Mouse (Mus musculus) intestine, embryonic 16.5 days (tissue): ENCODE data around the gene BC017158. TPM values are rescaled to one million over a fixed set of nuclear protein-coding genes. Genes with fewer than 3 reads are reported as not detected.

Experiments used
- ATAC-seq: fragments of 200-750 bp; cut with Nextera tagmentation; 2 replicates; pipeline ENCODE4 v1.8.0; 2017; ENCODE audit warnings: moderate TSS enrichment, moderate library complexity
- H3K27ac ChIP-seq: fragments of 300-500 bp; sonication (generic); 2 replicates; pipeline ENCODE4 v1.5.1; 2014; ENCODE audit warnings: mild to moderate bottlenecking, low read length
- H3K27me3 ChIP-seq: fragments of 300-500 bp; sonication (generic); replicated peaks from 2 replicates; pipeline ENCODE4 v1.6.1; 2014; ENCODE audit warnings: low read length, control low read depth, mixed read lengths; ENCODE audit not compliant: control insufficient read depth, insufficient read depth
- H3K36me3 ChIP-seq: fragments of 300-500 bp; sonication (generic); 2 replicates; pipeline ENCODE4 v1.6.1; 2014; ENCODE audit warnings: low read length, control low read depth; ENCODE audit not compliant: control insufficient read depth, insufficient read depth
- H3K4me1 ChIP-seq: fragments of 300-500 bp; sonication (generic); 2 replicates; pipeline ENCODE4 v1.6.1; 2014; ENCODE audit warnings: low read length, control low read depth, mixed read lengths; ENCODE audit not compliant: control insufficient read depth, insufficient read depth
- H3K4me2 ChIP-seq: fragments of 300-500 bp; sonication (generic); 2 replicates; pipeline ENCODE4 v1.6.1; 2014; ENCODE audit warnings: low read depth, low read length, control low read depth
- H3K4me3 ChIP-seq: fragments of 300-500 bp; sonication (generic); 2 replicates; pipeline ENCODE4 v1.5.1; 2014; ENCODE audit warnings: mild to moderate bottlenecking, low read length
- H3K9ac ChIP-seq: fragments of 300-500 bp; sonication (generic); 2 replicates; pipeline ENCODE4 v1.6.1; 2014; ENCODE audit warnings: low read depth, low read length
- H3K9me3 ChIP-seq: fragments of 300-500 bp; sonication (generic); 2 replicates; pipeline ENCODE4 v1.6.1; 2016; ENCODE audit warnings: low read length, control low read depth; ENCODE audit not compliant: control insufficient read depth
- WGBS: fragments of 180-500 bp; shearing (Covaris S2); extraction: QIAGEN DNeasy Blood & Tissue Kit; methylation state at CpG from one replicate; pipeline ENCODE4 v1.1.7; 2014; 5-methylcytosine and 5-hydroxymethylcytosine counted together
- microRNA-seq: library from miRNA; unstranded; fragments of <30 nt; microRNA quantifications from one replicate; pipeline ENCODE4, GENCODE M21; 2016
- polyA plus RNA-seq: library from polyadenylated mRNA; unstranded; fragments of >200 nt; fragmentation: Nextera tagmentation; extraction: Ambion mirVana; gene quantifications from 2 replicates; pipeline ENCODE4 v1.2.1, GENCODE M21; 2015

The BC017158 gene
- polyA plus RNA-seq, 1 experiment from 2014 or later = 49.6 TPM

- Histone ChIP-seq H3K4me3 (peak overlapping the region; percentile 73), H3K36me3 (peaks cover 4% of the 10 kb centered on the region; the same call in 1 of the 2 replicates), H3K9me3 (no peaks in the 10 kb centered on the region), H3K27me3 (no peaks in the 10 kb centered on the region), H3K27ac (peak overlapping the region; percentile 95), H3K9ac (peak overlapping the region; percentile 89), H3K4me1 (peaks cover 13% of the 10 kb centered on the region), H3K4me2 (peak overlapping the region; percentile 56)
- ATAC-seq = no peak
- under 1% methylated on average over 25 of the region's 25 CpGs for WGBS
Observed at GRCm38 (mm10) chr7:128237593-128237926, 60.4 kb downstream of the BC017158 start.

DNA sequence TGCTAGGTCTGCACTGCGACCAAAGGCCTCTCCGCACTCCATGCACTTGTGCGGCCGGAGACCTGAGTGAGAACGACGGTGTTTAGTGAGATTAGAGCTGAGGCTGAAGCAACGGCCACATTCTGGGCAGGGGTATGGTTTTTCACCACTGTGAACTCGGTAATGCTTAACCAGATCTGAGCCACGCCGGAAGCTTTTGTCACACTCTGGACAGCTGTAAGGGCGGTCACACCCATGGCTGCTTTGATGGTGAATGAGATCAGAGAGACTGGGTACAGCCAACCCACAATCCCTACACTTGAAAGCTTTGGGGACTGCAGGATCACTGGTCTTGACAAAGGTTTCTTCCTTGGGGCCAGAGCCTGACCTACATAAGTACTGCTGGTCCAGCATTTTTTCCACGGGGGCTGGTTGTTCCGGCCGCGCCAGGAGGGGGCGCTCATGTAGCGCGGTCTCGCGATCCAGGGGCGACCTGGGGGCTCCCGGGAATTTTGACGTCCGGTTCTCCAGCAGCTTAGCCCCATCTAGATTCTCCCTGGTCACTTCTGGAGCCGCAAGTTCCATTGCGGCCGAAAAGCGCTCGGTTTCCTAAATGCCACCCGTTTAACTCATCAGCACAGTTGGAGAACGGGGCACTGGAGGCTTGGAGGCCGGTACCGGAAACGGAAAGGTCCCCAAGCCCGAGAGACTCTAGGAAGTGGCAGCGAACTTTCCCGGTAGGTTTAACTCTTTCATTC, 60.9 kb downstream of the BC017158 start, which contains the start of gene Armc5:
Armc5 (plus strand) TSS at position 487 of the 737 bp plus-strand sequence.
- ATAC-seq = peak; percentile 53
- Histone ChIP-seq H3K27me3 (no peaks in the 10 kb centered on the region), H3K9ac (peak within 1 kb of the TSS; percentile 89), H3K4me1 (peaks cover 13% of the 10 kb centered on the region), H3K36me3 (peaks cover 4% of the 10 kb centered on the region; the same call in 1 of the 2 replicates), H3K4me3 (peak within 1 kb of the TSS; percentile 73), H3K4me2 (peak within 1 kb of the TSS; percentile 56), H3K9me3 (no peaks in the 10 kb centered on the region), H3K27ac (peak within 1 kb of the TSS; percentile 95)
- WGBS = 23% methylated on average over 37 of the region's 37 CpGs

DNA sequence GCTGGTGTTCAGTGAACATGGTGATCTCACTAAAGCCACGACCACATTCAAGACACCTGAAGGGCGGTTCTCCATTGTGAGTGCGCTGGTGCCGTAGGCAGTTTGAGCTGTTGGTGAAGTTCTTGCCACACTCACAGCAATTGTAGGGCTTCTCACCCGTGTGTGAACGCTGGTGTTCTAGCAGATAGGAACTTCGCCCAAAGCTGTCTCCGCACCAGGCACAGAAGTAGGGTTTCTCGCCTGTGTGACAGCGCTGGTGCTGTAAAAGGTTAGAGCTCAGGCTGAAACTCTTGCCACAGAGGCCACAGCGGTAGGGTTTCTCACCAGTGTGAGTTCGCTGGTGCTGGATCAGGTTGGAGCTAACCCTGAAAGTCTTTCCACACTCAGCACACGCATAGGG, 61.5 kb downstream of the BC017158 start:
- 0 out of 2 replicates have a peak overlapping the region, but pooled peaks have one; percentile 73 for H3K4me3 ChIP-seq
- peak overlapping the region; percentile 95; the same call in 1 of the 2 replicates for H3K27ac ChIP-seq
- H3K4me1 ChIP-seq = peaks cover 13% of the 10 kb centered on the region
- peak overlapping the region; percentile 89; the same call in 1 of the 2 replicates for H3K9ac ChIP-seq
- peak overlapping the region; percentile 56; the same call in 1 of the 2 replicates for H3K4me2 ChIP-seq
- ATAC-seq = no peak
- no peaks in the 10 kb centered on the region for H3K9me3 ChIP-seq
- peaks cover 4% of the 10 kb centered on the region; the same call in 1 of the 2 replicates for H3K36me3 ChIP-seq
- H3K27me3 ChIP-seq = no peaks in the 10 kb centered on the region
- 96% methylated on average over 13 of the region's 13 CpGs for WGBS

DNA sequence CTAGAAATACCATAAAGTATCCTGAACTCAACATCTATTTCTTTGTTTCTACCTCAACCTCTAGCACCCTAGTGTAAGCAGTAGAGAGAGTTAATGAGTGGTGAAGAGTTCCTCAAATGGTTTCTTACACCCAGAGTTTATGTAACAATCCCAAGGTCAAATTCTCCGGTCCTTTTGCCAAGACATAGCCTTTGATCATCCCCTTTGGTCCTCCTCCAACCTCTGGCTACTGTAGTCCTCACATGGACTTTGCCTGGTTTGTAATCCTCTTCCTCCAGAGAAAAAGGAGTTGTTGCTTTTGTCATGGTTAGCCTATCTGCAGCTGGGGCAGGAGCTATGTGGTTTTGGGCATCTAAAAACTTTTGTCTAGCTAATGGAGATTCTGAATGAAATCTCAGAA, 62.5 kb downstream of the BC017158 start:
- no peak overlapping the region for H3K4me2 ChIP-seq
- no peak overlapping the region for H3K9ac ChIP-seq
- H3K27me3 ChIP-seq = no peaks in the 10 kb centered on the region
- H3K27ac ChIP-seq = no peak overlapping the region
- no peak for ATAC-seq
- H3K9me3 ChIP-seq = no peaks in the 10 kb centered on the region
- H3K4me3 ChIP-seq = no peak overlapping the region
- H3K4me1 ChIP-seq = peaks cover 11% of the 10 kb centered on the region
- H3K36me3 ChIP-seq = peaks cover 4% of the 10 kb centered on the region; the same call in 1 of the 2 replicates
- WGBS = 70% methylated on average over 1 of the region's 1 CpGs

DNA sequence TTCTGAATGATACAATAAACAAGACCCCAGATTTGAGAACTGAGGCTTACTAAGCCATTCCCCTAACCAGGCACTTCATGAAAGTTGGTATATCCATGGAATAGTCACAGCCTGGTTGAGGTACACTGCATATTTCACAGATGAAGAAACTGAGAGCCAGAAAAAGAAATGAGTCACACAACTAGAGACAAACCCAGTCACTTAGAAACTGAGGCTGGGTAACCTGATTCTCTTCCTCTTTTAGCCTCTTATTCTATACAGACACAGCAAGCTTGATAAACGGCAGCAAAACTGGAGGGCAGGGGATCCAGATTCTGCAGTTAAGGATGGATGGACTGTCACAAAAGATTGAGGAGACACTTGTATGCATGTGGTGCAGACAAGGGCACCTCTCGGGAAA, 63.2 kb downstream of the BC017158 start:
- no peak overlapping the region for H3K4me3 ChIP-seq
- peaks cover 10% of the 10 kb centered on the region for H3K4me1 ChIP-seq
- no peak overlapping the region for H3K4me2 ChIP-seq
- 86% methylated on average over 2 of the region's 2 CpGs for WGBS
- H3K9ac ChIP-seq = no peak overlapping the region
- H3K27me3 ChIP-seq = no peaks in the 10 kb centered on the region
- H3K36me3 ChIP-seq = 0 out of 2 replicates have a peak, but pooled peaks cover 2% of the 10 kb centered on the region
- no peak for ATAC-seq
- no peaks in the 10 kb centered on the region for H3K9me3 ChIP-seq
- no peak overlapping the region for H3K27ac ChIP-seq

GRCm38 (mm10) chr7:128231741-128232140, 66.2 kb downstream of the BC017158 start:
- WGBS = 38% methylated on average over 8 of the region's 8 CpGs
- H3K4me2 ChIP-seq = no peak overlapping the region
- H3K4me1 ChIP-seq = peaks cover 3% of the 10 kb centered on the region
- no peaks in the 10 kb centered on the region for H3K9me3 ChIP-seq
- no peaks in the 10 kb centered on the region for H3K36me3 ChIP-seq
- no peaks in the 10 kb centered on the region for H3K27me3 ChIP-seq
- H3K27ac ChIP-seq = no peak overlapping the region
- H3K9ac ChIP-seq = no peak overlapping the region
- no peak overlapping the region for H3K4me3 ChIP-seq
- ATAC-seq = no peak

Small RNA genes lying within 50 kb of the gene (microRNA-seq; reads per million reads assigned to microRNA genes)
- 0.91 reads per million for gene Mir3103

Other genes starting within 250 kb of the BC017158 start
- 2.4 and 2.5 TPM in 2 replicates for gene Itgam, start 235.5 kb downstream of the BC017158 start, polyA plus RNA-seq
- gene Gm49368, start 235.5 kb downstream of the BC017158 start, polyA plus RNA-seq = not detected in 2 replicates
- 0.75 and 0.92 TPM in 2 replicates for gene Itgax, start 168.6 kb downstream of the BC017158 start, polyA plus RNA-seq
- 0.05 and 0.15 TPM in 2 replicates for gene Itgad, start 143.8 kb downstream of the BC017158 start, polyA plus RNA-seq
- gene Cox6a2, start 91.8 kb downstream of the BC017158 start, polyA plus RNA-seq = 0.77 and 0.95 TPM in 2 replicates
- gene Armc5, start 60.8 kb downstream of the BC017158 start, polyA plus RNA-seq = 15.4 and 17.8 TPM in 2 replicates
- gene 9130023H24Rik, start 60.1 kb downstream of the BC017158 start, polyA plus RNA-seq = 5.7 and 6.5 TPM in 2 replicates
- 167 and 175 TPM in 2 replicates for gene Tgfb1i1, start 51.4 kb downstream of the BC017158 start, polyA plus RNA-seq
- gene Slc5a2, start 32.5 kb downstream of the BC017158 start, polyA plus RNA-seq = not detected in 2 replicates
- 28.1 and 30.3 TPM in 2 replicates for gene Rgs10, start 120.6 kb upstream of the BC017158 start, polyA plus RNA-seq
- gene Tial1, start 163.5 kb upstream of the BC017158 start, polyA plus RNA-seq = 15.9 and 19.0 TPM in 2 replicates
- gene Bag3, start 225.4 kb upstream of the BC017158 start, polyA plus RNA-seq = 11.3 and 11.8 TPM in 2 replicates